In the genomic region with DNA sequence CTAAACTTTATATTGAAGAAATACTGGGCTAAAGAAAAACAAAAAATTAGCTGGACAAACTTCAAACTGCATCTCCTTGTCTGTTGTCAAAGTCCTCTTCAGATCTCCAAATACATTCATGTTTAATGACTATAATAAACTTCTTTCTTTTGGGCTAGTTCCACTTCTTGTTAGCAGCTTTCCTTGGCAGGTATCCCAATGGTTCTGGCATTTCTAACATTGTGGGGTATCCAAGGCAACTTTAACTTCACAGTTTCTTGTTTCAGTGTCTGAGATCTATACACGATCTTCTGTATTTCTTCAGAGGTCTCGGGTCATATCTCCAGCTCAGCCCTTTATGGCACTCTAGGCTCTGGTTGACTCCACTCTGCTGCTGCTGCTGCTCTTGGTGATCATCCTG, we compare ENCODE assay signal across 17 mouse cellular contexts.
"Had no signal": no experiment of that assay in that cellular context is flagged by ENCODE, and none has a peak within 500 bp of the region (broad histone marks: within the 10 kb centered on the region; RNA-seq: fewer than 3 reads in every experiment).

No protein-coding gene starts in this region.

- H3K4me1 ChIP-seq: kidney, embryonic 15.5 days; limb, embryonic 12.5 days; liver, embryonic 13.5 days; lung, embryonic 15.5 days; megakaryocyte, embryonic 14.5 days; midbrain, embryonic 15.5 days; neural tube, embryonic 12.5 days had no signal

- H3K36me3 ChIP-seq: kidney, embryonic 15.5 days; limb, embryonic 12.5 days; liver, embryonic 13.5 days; lung, embryonic 15.5 days; midbrain, embryonic 15.5 days; neural tube, embryonic 12.5 days had no signal

- ATAC-seq: liver, postnatal 0 days; midbrain, embryonic 15.5 days had no signal

- H3K27ac ChIP-seq: kidney, embryonic 15.5 days; limb, embryonic 12.5 days; liver, embryonic 13.5 days; lung, embryonic 15.5 days; macrophage; midbrain, embryonic 15.5 days; neural tube, embryonic 12.5 days; stomach, postnatal 0 days had no signal

- H3K27me3 ChIP-seq: kidney, embryonic 15.5 days; limb, embryonic 12.5 days; liver, embryonic 13.5 days; lung, embryonic 15.5 days; megakaryocyte, embryonic 14.5 days; midbrain, embryonic 15.5 days; neural tube, embryonic 12.5 days had no signal

- H3K9me3 ChIP-seq: kidney, embryonic 15.5 days; limb, embryonic 12.5 days; liver, embryonic 13.5 days; lung, embryonic 15.5 days; megakaryocyte, embryonic 14.5 days; midbrain, embryonic 15.5 days; neural tube, embryonic 12.5 days had no signal

- DNase-seq: kidney, adult 2 months; kidney, postnatal 14 days; liver; liver, embryonic 13.5 days; liver, postnatal 0 days; lung, postnatal 14 days; thymus, adult 18-20 months; thymus, postnatal 14 days had no signal

- H3K4me2 ChIP-seq: kidney, embryonic 15.5 days; limb, embryonic 12.5 days; liver, embryonic 13.5 days; lung, embryonic 15.5 days; midbrain, embryonic 11.5 days; midbrain, embryonic 15.5 days; neural tube, embryonic 12.5 days had no signal

- H3K4me3 ChIP-seq: kidney, embryonic 15.5 days; limb, embryonic 12.5 days; liver, embryonic 13.5 days; lung, embryonic 15.5 days; megakaryocyte, embryonic 14.5 days; midbrain, embryonic 15.5 days; neural tube, embryonic 12.5 days had no signal

- H3K9ac ChIP-seq: kidney, embryonic 15.5 days; limb, embryonic 12.5 days; liver, embryonic 13.5 days; liver, postnatal 0 days; lung, embryonic 15.5 days; midbrain, embryonic 15.5 days; neural tube, embryonic 12.5 days had no signal
